Mouse (Mus musculus): ENCODE data around the gene Zyx.

DNA sequence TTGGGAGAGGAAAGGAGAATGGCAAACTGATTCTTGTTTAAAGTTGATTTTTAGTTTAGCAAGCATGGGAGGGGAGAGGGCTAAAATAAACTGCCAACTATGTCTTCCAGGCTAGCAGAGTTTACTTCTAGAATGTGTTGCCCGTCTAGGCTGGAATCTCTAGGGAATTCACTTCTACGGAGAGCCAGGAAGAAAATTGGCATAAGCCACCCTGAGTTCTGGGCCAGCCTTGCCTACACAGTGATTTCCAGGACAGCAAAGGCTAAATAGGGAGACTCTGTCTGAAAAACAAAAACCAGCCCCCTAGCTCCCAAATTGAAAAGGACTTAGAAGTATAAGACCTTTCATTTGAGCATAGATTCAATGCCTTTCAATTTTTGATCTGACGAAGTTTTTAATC lies 30.1 kb downstream of the Zyx start:
- no peak for TF ChIP-seq CHD2 (IDR thresholded peaks at IDR 0.05; ENCODE audit: low read depth, low read length)
- TF ChIP-seq ZC3H11A (IDR thresholded peaks at IDR 0.05; ENCODE audit: borderline replicate concordance, low read depth, low read length) = no peak
- no peak for TF ChIP-seq ZNF384 (IDR thresholded peaks at IDR 0.05; ENCODE audit: low read depth, low read length)
- TF ChIP-seq HCFC1 (IDR thresholded peaks at IDR 0.05; ENCODE audit: borderline replicate concordance, insufficient read depth, low read length) = no peak
